Mouse (Mus musculus) hindbrain, embryonic 10.5 days (tissue): ENCODE measurements around the gene Hist1h3a. TPM values are rescaled to one million over a fixed set of nuclear protein-coding genes. Genes with fewer than 3 reads are reported as not detected.
A peak's percentile ranks its signal among the peaks of the same experiment; 100 is the strongest.

Source experiments
- DNase-seq: peaks from one replicate; pipeline ENCODE4 v3.0.0-alpha.2; 2017; ENCODE audit warnings: low spot score
- H3K27ac ChIP-seq: fragments of 300-500 bp; sonication (generic); 2 replicates; pipeline ENCODE4 v1.5.1; 2016; ENCODE audit warnings: mild to moderate bottlenecking, moderate library complexity
- H3K27me3 ChIP-seq: fragments of 300-500 bp; sonication (generic); 2 replicates; pipeline ENCODE4 v1.6.1; 2016; ENCODE audit warnings: mild to moderate bottlenecking; ENCODE audit not compliant: poor library complexity, insufficient read depth, severe bottlenecking
- H3K36me3 ChIP-seq: fragments of 300-500 bp; sonication (generic); 2 replicates; pipeline ENCODE4 v1.6.1; 2016; ENCODE audit warnings: mild to moderate bottlenecking, moderate library complexity
- H3K4me1 ChIP-seq: fragments of 300-500 bp; sonication (generic); replicated peaks from 2 replicates; pipeline ENCODE4 v1.6.1; 2016; ENCODE audit warnings: mild to moderate bottlenecking
- H3K4me3 ChIP-seq: fragments of 300-500 bp; sonication (generic); 2 replicates; pipeline ENCODE4 v1.5.1; 2016; ENCODE audit warnings: mild to moderate bottlenecking, moderate library complexity
- H3K9me3 ChIP-seq: fragments of 300-500 bp; sonication (generic); 2 replicates; pipeline ENCODE4 v1.6.1; 2016; ENCODE audit warnings: mild to moderate bottlenecking, moderate library complexity
- WGBS: fragments of 180-500 bp; shearing (Covaris S2); methylation state at CpG from one replicate; pipeline ENCODE4 v1.1.7; 2016; 5-methylcytosine and 5-hydroxymethylcytosine counted together
- polyA plus RNA-seq: library from polyadenylated mRNA; unstranded; fragments of >200 nt; fragmentation: Nextera tagmentation; extraction: Ambion mirVana; gene quantifications from 2 replicates; pipeline ENCODE4 v1.2.1, GENCODE M21; 2016

The Hist1h3a gene
- polyA plus RNA-seq, 1 experiment from 2014 or later = 3.7 TPM

GRCm38 (mm10) chr13:23744421-23745380 is 17.5 kb downstream of the Hist1h3a start:
- 1% methylated on average over 24 of the region's 36 CpGs for WGBS
- Histone ChIP-seq H3K4me1 (peaks cover 37% of the 10 kb centered on the region), H3K4me3 (peak overlapping the region; percentile 59), H3K27ac (peak overlapping the region; percentile 97), H3K36me3 (no peaks in the 10 kb centered on the region), H3K9me3 (no peaks in the 10 kb centered on the region), H3K27me3 (no peaks in the 10 kb centered on the region)
- no peak for DNase-seq

DNA sequence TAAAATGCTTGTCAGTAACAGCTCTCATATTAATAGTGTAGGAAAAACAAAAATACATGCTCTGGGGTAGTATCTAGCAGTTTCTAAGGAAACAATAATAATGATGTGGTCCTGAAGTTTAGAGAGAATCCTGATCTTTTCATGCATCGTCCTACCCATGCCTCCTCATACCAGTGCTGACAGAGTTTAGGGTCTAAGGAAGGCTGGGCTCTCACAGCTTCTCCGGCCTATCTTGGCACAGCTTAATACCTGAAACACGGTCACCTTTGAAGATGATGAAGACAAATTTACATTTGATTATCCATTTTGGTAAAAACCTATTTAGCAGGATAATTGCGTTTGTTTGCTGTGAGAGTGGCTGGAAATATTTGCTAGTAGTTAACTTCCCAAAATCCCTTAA is 18.2 kb downstream of the Hist1h3a start:
- Histone ChIP-seq H3K27ac (peak overlapping the region; percentile 97), H3K9me3 (no peaks in the 10 kb centered on the region), H3K4me1 (peaks cover 45% of the 10 kb centered on the region), H3K36me3 (no peaks in the 10 kb centered on the region), H3K27me3 (no peaks in the 10 kb centered on the region), H3K4me3 (peak overlapping the region; percentile 59)
- DNase-seq = no peak
- WGBS = 57% methylated on average over 4 of the region's 4 CpGs

GRCm38 (mm10) chr13:23743215-23743614 is 19.0 kb downstream of the Hist1h3a start:
- Histone ChIP-seq H3K9me3 (no peaks in the 10 kb centered on the region), H3K4me3 (no peak overlapping the region), H3K36me3 (no peaks in the 10 kb centered on the region), H3K27me3 (no peaks in the 10 kb centered on the region), H3K27ac (peak overlapping the region; percentile 56; the same call in 1 of the 2 replicates), H3K4me1 (peaks cover 44% of the 10 kb centered on the region)
- 81% methylated on average over 5 of the region's 5 CpGs for WGBS
- DNase-seq = no peak

- no peaks in the 10 kb centered on the region for H3K27me3 ChIP-seq
- H3K4me3 ChIP-seq = no peak overlapping the region
- H3K27ac ChIP-seq = peak overlapping the region; percentile 50; the same call in 1 of the 2 replicates
- H3K36me3 ChIP-seq = no peaks in the 10 kb centered on the region
- H3K4me1 ChIP-seq = peaks cover 37% of the 10 kb centered on the region
- DNase-seq = no peak
- no peaks in the 10 kb centered on the region for H3K9me3 ChIP-seq
Observed at GRCm38 (mm10) chr13:23742007-23742406, 20.2 kb downstream of the Hist1h3a start.

DNA sequence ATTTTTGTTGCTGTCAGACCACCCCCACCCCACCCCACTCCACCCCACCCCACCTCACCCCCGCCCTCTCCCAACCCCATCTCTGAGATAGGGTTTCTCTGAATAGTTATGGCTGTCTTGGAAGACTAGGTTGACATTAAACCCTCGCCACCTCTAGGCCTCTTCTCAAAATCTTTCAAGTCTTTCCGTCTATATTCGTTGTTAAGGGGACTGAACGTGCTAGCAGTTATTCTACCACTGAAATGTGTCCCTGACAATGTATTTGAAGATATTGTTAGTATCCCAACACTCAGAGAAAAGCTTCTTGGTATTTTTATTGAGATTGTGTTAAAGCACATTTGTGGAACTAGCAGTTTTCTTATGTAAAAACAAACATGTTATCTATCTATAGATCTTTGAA is 21.3 kb downstream of the Hist1h3a start:
- Histone ChIP-seq H3K4me1 (peaks cover 36% of the 10 kb centered on the region), H3K4me3 (peak overlapping the region; percentile 66), H3K27ac (peak overlapping the region; percentile 97), H3K9me3 (no peaks in the 10 kb centered on the region), H3K27me3 (no peaks in the 10 kb centered on the region), H3K36me3 (no peaks in the 10 kb centered on the region)
- DNase-seq = no peak
- WGBS = 67% methylated on average over 5 of the region's 5 CpGs

DNA sequence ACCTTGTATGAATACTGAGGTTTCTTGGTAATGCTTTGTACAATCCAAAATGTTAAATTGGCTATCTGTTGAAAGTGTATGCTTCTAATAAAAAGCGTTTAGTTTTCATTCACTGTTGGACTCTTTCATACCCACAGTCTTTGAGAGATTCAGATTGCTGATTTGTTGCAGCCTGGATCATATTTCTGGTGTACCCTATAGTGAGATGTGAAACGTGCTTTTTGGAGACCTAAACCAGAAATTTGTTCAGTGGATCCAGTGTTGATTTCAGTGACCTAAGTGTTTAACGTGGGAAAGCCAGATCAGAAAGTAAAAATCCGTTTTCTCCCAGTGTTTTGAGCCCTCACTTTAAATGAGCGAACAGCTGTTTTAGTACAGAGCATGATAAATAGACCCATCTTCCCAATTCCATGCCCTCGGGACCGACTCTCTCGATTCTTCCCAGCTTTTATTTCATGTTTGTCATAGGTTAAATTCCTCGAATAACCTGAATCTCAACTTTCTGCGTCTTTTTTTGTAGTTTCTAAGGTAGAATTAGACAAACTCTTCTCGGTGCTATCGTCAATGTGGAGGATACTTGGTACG is 21.8 kb downstream of the Hist1h3a start:
- no peak for DNase-seq
- no peaks in the 10 kb centered on the region for H3K36me3 ChIP-seq
- no peaks in the 10 kb centered on the region for H3K27me3 ChIP-seq
- WGBS = 39% methylated on average over 13 of the region's 13 CpGs
- H3K4me3 ChIP-seq = peak overlapping the region; percentile 66
- no peaks in the 10 kb centered on the region for H3K9me3 ChIP-seq
- H3K4me1 ChIP-seq = peaks cover 36% of the 10 kb centered on the region
- H3K27ac ChIP-seq = peak overlapping the region; percentile 97

DNA sequence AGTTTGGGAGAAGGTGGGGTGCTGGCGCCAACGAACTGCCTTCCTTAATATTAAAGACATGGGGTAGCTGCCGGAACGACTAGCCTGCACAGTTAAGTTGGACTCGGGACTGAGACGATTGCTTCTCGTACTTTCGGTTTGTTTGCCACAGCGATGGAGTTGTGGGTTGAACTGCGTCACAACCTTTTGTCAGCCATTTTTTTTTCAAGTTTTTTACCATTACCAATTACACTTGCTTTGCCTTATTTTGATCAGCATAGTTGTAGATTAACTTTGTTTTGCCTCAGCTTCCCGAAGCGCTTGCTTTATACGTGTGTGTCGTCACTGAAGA is 22.3 kb downstream of the Hist1h3a start:
- Histone ChIP-seq H3K36me3 (no peaks in the 10 kb centered on the region), H3K4me3 (peak overlapping the region; percentile 66), H3K27ac (peak overlapping the region; percentile 97), H3K27me3 (no peaks in the 10 kb centered on the region), H3K4me1 (peaks cover 36% of the 10 kb centered on the region), H3K9me3 (no peaks in the 10 kb centered on the region)
- DNase-seq = no peak
- 1% methylated on average over 14 of the region's 14 CpGs for WGBS

DNA sequence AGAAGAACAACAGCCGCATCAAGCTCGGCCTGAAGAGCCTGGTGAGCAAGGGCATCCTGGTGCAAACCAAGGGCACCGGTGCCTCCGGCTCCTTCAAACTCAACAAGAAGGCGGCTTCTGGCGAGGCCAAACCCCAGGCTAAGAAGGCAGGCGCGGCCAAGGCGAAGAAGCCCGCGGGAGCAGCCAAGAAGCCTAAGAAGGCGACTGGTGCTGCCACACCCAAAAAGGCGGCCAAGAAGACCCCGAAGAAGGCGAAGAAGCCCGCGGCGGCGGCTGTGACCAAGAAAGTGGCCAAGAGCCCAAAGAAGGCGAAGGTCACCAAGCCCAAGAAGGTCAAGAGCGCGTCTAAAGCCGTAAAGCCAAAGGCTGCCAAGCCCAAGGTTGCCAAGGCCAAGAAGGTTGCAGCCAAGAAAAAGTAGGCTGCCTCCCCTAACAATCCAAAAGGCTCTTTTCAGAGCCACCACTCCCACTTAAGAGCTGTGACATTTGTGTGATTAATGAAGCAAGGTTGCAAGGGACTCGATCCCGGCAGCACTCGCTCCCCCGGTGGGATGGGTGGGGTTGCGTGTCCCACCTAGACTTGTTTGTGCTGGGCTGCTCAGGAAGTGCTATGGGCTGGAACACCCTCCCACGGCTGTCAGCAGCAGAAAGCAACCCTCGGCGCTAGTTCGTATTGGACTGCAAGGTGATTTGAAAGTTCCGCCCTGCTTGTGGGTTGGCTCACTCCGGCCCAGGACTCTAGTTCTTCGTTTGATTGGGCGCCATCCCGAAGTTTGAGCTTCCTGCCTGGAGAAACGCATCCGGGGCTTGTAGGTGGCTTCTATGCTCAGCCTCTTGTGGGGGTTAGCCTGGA is 22.9 kb downstream of the Hist1h3a start:
- under 1% methylated on average over 39 of the region's 39 CpGs for WGBS
- Histone ChIP-seq H3K27ac (peak overlapping the region; percentile 97), H3K4me1 (peaks cover 32% of the 10 kb centered on the region), H3K27me3 (no peaks in the 10 kb centered on the region), H3K36me3 (no peaks in the 10 kb centered on the region), H3K4me3 (peak overlapping the region; percentile 66), H3K9me3 (no peaks in the 10 kb centered on the region)
- DNase-seq = peak; percentile 90

DNA sequence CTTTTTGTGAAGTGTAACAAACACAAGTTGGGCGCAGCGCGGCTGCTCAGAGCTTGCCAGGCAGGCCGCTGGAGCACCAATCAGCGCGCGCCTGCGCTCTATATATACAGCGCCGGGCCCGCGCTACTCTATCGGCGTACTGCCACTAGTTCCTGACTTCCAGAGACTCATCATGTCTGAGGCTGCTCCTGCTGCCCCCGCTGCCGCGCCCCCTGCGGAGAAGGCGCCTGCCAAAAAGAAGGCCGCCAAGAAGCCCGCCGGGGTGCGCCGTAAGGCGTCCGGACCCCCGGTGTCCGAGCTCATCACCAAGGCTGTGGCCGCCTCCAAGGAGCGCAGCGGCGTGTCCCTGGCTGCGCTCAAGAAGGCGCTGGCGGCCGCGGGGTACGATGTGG is 23.5 kb downstream of the Hist1h3a start, which contains the start of gene Hist1h1c:
TSS of gene Hist1h1c (plus strand) at position 132 of the 392 bp plus-strand sequence.
- H3K9me3 ChIP-seq = no peaks in the 10 kb centered on the region
- 0% methylated on average over 38 of the region's 38 CpGs for WGBS
- peak within 1 kb of the TSS; percentile 66 for H3K4me3 ChIP-seq
- DNase-seq = peak; percentile 92
- H3K36me3 ChIP-seq = no peaks in the 10 kb centered on the region
- H3K27ac ChIP-seq = peak within 1 kb of the TSS; percentile 97
- H3K27me3 ChIP-seq = no peaks in the 10 kb centered on the region
- H3K4me1 ChIP-seq = peaks cover 31% of the 10 kb centered on the region

DNA sequence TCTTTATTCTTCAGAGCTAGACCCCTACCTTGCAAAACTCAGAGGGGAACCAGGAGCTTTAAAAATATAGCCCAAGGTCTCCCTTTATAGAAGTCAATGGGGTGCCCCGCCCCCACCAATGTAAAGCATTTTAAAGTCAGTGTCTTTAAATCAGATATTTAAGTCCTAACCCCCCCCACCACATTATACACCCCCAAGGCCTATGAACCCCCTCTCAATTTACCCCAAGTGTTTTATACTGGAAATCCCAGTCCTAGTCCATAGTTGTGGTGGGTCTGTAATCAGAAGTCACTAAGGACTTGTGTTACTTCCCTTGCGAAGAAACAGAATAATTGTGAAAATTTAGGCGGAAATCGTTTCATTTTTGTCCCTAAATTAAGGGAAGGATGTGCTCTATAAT is 24.1 kb downstream of the Hist1h3a start:
- 27% methylated on average over 4 of the region's 4 CpGs for WGBS
- no peak for DNase-seq

GRCm38 (mm10) chr13:23737091-23737490 is 25.1 kb downstream of the Hist1h3a start:
- Histone ChIP-seq H3K27me3 (no peaks in the 10 kb centered on the region), H3K36me3 (no peaks in the 10 kb centered on the region), H3K4me3 (no peak overlapping the region), H3K9me3 (no peaks in the 10 kb centered on the region), H3K27ac (peak overlapping the region; percentile 97; the same call in 1 of the 2 replicates), H3K4me1 (peaks cover 31% of the 10 kb centered on the region)
- WGBS = 87% methylated on average over 5 of the region's 5 CpGs
- no peak for DNase-seq

More for the DNA sequence above, 24.1 kb downstream of the Hist1h3a start:
- no peaks in the 10 kb centered on the region for H3K36me3 ChIP-seq
- H3K9me3 ChIP-seq = no peaks in the 10 kb centered on the region
- H3K4me1 ChIP-seq = peaks cover 31% of the 10 kb centered on the region
- H3K4me3 ChIP-seq = peak overlapping the region; percentile 66
- H3K27ac ChIP-seq = peak overlapping the region; percentile 97
- no peaks in the 10 kb centered on the region for H3K27me3 ChIP-seq

GRCm38 (mm10) chr13:23732156-23732804 is 29.9 kb downstream of the Hist1h3a start:
- Histone ChIP-seq H3K4me1 (0 out of 2 replicates have a peak, but pooled peaks cover 6% of the 10 kb centered on the region), H3K27me3 (no peaks in the 10 kb centered on the region), H3K4me3 (no peak overlapping the region), H3K9me3 (no peaks in the 10 kb centered on the region), H3K36me3 (no peaks in the 10 kb centered on the region), H3K27ac (0 out of 2 replicates have a peak overlapping the region, but pooled peaks have one; percentile 29)
- DNase-seq = no peak
- WGBS = 29% methylated on average over 8 of the region's 8 CpGs
